Mouse (Mus musculus) hindbrain, embryonic 11.5 days (tissue): ENCODE results near the gene D6Ertd527e. TPM values are rescaled to one million over a fixed set of nuclear protein-coding genes. Genes with fewer than 3 reads are reported as not detected.

Experiments
- ATAC-seq: fragments of 200-750 bp; cut with Nextera tagmentation; 2 replicates; pipeline ENCODE4 v1.8.0; 2017; ENCODE audit warnings: mild to moderate bottlenecking, moderate TSS enrichment, moderate library complexity; ENCODE audit not compliant: low FRiP score
- DNase-seq: peaks from one replicate; pipeline ENCODE4 v3.0.0-alpha.2; 2015; ENCODE audit warnings: low spot score
- H3K27ac ChIP-seq: fragments of 300-500 bp; sonication (generic); 2 replicates; pipeline ENCODE4 v1.5.1; 2014; ENCODE audit warnings: mild to moderate bottlenecking, low read depth, low read length
- H3K27me3 ChIP-seq: fragments of 300-500 bp; sonication (generic); 2 replicates; pipeline ENCODE4 v1.6.1; 2014; ENCODE audit warnings: mild to moderate bottlenecking, low read length, moderate library complexity, mixed read lengths; ENCODE audit not compliant: control insufficient read depth, insufficient read depth
- H3K36me3 ChIP-seq: fragments of 300-500 bp; sonication (generic); 2 replicates; pipeline ENCODE4 v1.6.1; 2014; ENCODE audit warnings: mild to moderate bottlenecking, low read length, moderate library complexity, mixed read lengths; ENCODE audit not compliant: control insufficient read depth, insufficient read depth
- H3K4me1 ChIP-seq: fragments of 300-500 bp; sonication (generic); replicated peaks from 2 replicates; pipeline ENCODE4 v1.6.1; 2014; ENCODE audit warnings: low read length, mixed read lengths; ENCODE audit not compliant: control insufficient read depth, insufficient read depth
- H3K4me2 ChIP-seq: fragments of 300-500 bp; sonication (generic); replicated peaks from 2 replicates; pipeline ENCODE4 v1.6.1; 2014; ENCODE audit warnings: mild to moderate bottlenecking, low read depth, low read length
- H3K4me3 ChIP-seq: fragments of 300-500 bp; sonication (generic); 2 replicates; pipeline ENCODE4 v1.5.1; 2014; ENCODE audit warnings: low read depth, low read length
- H3K9ac ChIP-seq: fragments of 300-500 bp; sonication (generic); 2 replicates; pipeline ENCODE4 v1.6.1; 2014; ENCODE audit warnings: low read depth, low read length
- H3K9me3 ChIP-seq: fragments of 300-500 bp; sonication (generic); 2 replicates; pipeline ENCODE4 v1.6.1; 2016; ENCODE audit warnings: low read length; ENCODE audit not compliant: control insufficient read depth
- WGBS: fragments of 180-500 bp; shearing (Covaris S2); extraction: QIAGEN DNeasy Blood & Tissue Kit; methylation state at CpG from one replicate; pipeline ENCODE4 v1.1.7; 2014; 5-methylcytosine and 5-hydroxymethylcytosine counted together
- polyA plus RNA-seq: library from polyadenylated mRNA; unstranded; fragments of >200 nt; fragmentation: Nextera tagmentation; extraction: Ambion mirVana; gene quantifications from 2 replicates; pipeline ENCODE4 v1.2.1, GENCODE M21; 2014

Gene D6Ertd527e
- polyA plus RNA-seq, 1 experiment from 2014 or later, result not detected

DNA sequence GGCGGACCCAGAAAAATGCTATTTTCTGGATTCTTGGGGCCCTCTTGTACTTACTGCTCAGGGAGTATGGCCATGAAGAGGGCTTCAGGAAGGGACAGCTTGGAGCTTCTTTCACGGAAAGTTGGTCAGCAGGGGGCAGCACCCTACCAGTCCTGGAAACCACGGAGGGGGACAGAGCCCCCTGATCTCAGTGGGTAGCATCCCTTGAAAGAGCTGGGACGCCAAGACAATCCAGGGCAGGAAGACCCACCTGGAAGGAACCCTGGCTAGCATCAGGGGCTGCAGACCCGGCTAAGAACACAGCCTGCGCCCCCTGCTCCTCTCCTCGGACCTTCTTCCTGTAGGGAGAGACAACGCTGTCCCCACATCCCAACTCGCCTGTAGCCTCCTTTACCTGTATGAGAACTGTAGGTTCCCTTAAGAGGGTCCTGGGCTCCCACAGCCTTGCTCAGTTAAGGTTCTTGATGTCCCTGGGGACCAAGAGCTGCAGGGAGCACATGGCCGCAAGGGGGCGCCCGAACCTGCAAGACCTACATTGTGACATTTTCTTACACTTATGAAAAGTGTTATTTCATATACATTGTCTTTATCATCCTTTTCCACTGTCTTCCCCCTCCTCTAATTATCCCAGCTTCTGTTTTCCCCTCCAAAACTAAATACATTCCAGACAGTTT is 3.1 kb upstream of the D6Ertd527e start:
- no peaks in the 10 kb centered on the region for H3K27me3 ChIP-seq
- ATAC-seq (no peak), DNase-seq (peak; percentile 93)
- no peaks in the 10 kb centered on the region for H3K9me3 ChIP-seq
- peak overlapping the region; percentile 33 for H3K4me2 ChIP-seq
- H3K27ac ChIP-seq, result no peak overlapping the region
- WGBS, result 14% methylated on average over 12 of the region's 12 CpGs
- H3K36me3 ChIP-seq, result no peaks in the 10 kb centered on the region
- H3K9ac ChIP-seq, result 0 out of 2 replicates have a peak overlapping the region, but pooled peaks have one; percentile 3
- H3K4me3 ChIP-seq, result no peak overlapping the region
- H3K4me1 ChIP-seq, result 0 out of 2 replicates have a peak, but pooled peaks cover 3% of the 10 kb centered on the region

DNA sequence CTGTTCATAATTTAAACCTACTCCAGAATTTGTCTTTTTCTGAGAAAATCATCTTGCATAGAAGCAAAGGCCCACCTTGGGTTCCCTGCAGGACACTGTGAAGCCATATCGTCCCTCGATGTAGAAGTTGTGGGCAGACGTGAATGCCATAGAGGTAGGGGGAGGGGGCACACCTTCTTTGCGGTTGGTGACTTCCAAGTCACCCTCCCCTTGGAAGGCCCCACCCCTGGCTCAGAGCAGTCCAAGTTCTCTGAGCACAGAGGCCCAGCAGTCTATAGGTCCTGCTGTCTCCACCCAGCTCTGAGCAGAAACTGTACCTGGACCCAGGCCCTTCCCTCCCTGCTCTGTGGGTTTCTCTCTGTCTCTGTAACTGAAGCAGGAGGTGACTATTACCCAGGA is 2.6 kb upstream of the D6Ertd527e start:
- 0 out of 2 replicates have a peak, but pooled peaks cover 3% of the 10 kb centered on the region for H3K4me1 ChIP-seq
- no peaks in the 10 kb centered on the region for H3K36me3 ChIP-seq
- no peak overlapping the region for H3K4me2 ChIP-seq
- 22% methylated on average over 4 of the region's 4 CpGs for WGBS
- H3K9me3 ChIP-seq, result no peaks in the 10 kb centered on the region
- peak; percentile 10 for DNase-seq
- H3K4me3 ChIP-seq, result no peak overlapping the region
- no peaks in the 10 kb centered on the region for H3K27me3 ChIP-seq
- no peak for ATAC-seq
- no peak overlapping the region for H3K27ac ChIP-seq
- no peak overlapping the region for H3K9ac ChIP-seq

DNA sequence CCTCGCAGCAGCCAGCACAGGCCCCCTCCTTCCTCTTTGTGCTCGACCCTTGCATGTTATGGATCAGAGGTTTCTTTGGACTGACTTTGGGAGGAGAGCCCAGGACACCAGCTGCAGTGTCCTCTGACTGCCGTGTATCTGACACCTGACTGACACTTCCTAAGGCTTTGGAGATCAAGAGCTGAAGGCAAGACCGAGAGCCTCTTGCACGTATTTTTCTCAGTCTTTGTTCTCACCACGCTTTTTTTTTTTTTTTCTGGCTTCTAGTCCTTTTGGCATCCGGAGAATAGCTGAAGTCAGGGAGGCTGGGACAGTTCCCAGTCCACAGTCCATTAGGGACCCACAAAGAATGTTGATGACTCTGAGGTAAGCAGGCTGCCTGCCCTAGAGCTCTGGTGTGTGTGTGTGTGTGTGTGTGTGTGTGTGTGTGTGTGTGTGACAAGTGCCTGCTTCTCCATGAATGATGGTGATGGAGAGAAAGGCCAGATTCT is 2.1 kb upstream of the D6Ertd527e start:
- 42% methylated on average over 7 of the region's 7 CpGs for WGBS
- 0 out of 2 replicates have a peak, but pooled peaks cover 3% of the 10 kb centered on the region for H3K4me1 ChIP-seq
- no peaks in the 10 kb centered on the region for H3K9me3 ChIP-seq
- no peak for ATAC-seq
- no peak overlapping the region for H3K4me3 ChIP-seq
- no peak for DNase-seq
- no peaks in the 10 kb centered on the region for H3K27me3 ChIP-seq
- no peaks in the 10 kb centered on the region for H3K36me3 ChIP-seq
- no peak overlapping the region for H3K9ac ChIP-seq
- no peak overlapping the region for H3K27ac ChIP-seq
- H3K4me2 ChIP-seq, result no peak overlapping the region

DNA sequence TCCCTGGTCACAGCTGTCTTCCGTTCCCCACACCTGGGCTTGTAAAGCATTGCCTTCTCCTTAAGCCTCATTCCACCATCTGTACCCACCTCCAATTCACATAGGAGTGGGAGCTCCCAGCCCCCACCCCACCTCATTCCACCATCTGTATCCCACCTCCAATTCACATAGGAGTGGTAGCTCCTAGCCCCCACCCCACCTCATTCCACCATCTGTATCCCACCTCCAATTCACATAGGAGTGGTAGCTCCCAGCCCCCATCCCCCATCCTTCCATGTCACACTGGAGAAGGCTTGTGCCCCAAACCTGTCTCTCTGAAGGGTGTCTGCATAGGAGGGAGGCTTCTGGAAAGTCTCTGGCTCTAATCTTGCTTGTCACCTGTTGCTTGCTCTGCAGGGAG is 1.2 kb upstream of the D6Ertd527e start:
- Histone ChIP-seq H3K4me1 (0 out of 2 replicates have a peak, but pooled peaks cover 3% of the 10 kb centered on the region), H3K4me2 (no peak overlapping the region), H3K27ac (no peak overlapping the region), H3K9ac (no peak overlapping the region), H3K4me3 (no peak overlapping the region), H3K36me3 (no peaks in the 10 kb centered on the region), H3K27me3 (no peaks in the 10 kb centered on the region), H3K9me3 (no peaks in the 10 kb centered on the region)
- WGBS, result 95% methylated on average over 1 of the region's 1 CpGs
- no peak for ATAC-seq
- DNase-seq, result no peak

DNA sequence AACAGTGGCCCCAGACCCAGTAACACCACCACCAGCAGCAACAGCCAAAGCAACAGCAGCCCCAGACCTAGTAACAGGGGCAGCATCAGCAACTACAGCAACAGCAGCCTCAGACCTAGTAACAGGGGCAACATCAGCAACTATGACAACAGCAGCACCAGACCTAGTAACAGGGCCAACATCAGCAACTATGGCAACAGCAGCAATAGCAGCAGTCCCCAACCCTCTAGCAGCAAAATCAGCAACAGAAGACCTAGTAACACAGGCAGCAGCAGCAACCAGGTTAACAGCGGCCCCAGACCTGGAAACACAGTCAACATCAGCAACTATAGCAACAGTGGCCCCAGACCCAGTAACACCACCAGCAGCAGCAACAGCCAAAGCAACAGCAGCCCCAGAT is 6.9 kb downstream of the D6Ertd527e start:
- no peak for DNase-seq

GRCm38 (mm10) chr6:87112125-87112524 is 7.6 kb downstream of the D6Ertd527e start:
- DNase-seq, result no peak
- Histone ChIP-seq H3K4me2 (no peak overlapping the region), H3K36me3 (no peaks in the 10 kb centered on the region), H3K4me3 (no peak overlapping the region), H3K27me3 (no peaks in the 10 kb centered on the region), H3K27ac (no peak overlapping the region), H3K4me1 (no peaks in the 10 kb centered on the region), H3K9ac (no peak overlapping the region), H3K9me3 (no peaks in the 10 kb centered on the region)
- WGBS, result 88% methylated on average over 6 of the region's 6 CpGs
- ATAC-seq, result no peak

More for the DNA sequence above, 6.9 kb downstream of the D6Ertd527e start:
- Histone ChIP-seq H3K27ac (no peak overlapping the region), H3K4me3 (no peak overlapping the region), H3K4me1 (no peaks in the 10 kb centered on the region), H3K4me2 (no peak overlapping the region), H3K36me3 (no peaks in the 10 kb centered on the region), H3K9ac (no peak overlapping the region), H3K27me3 (no peaks in the 10 kb centered on the region), H3K9me3 (no peaks in the 10 kb centered on the region)
- WGBS, result 100% methylated on average over 1 of the region's 1 CpGs
- no peak for ATAC-seq

GRCm38 (mm10) chr6:87115981-87116380 is 11.4 kb downstream of the D6Ertd527e start:
- DNase-seq, result no peak
- Histone ChIP-seq H3K27ac (no peak overlapping the region), H3K4me2 (no peak overlapping the region), H3K9me3 (no peaks in the 10 kb centered on the region), H3K27me3 (no peaks in the 10 kb centered on the region), H3K36me3 (no peaks in the 10 kb centered on the region), H3K4me3 (no peak overlapping the region), H3K4me1 (no peaks in the 10 kb centered on the region), H3K9ac (no peak overlapping the region)
- 92% methylated on average over 2 of the region's 2 CpGs for WGBS
- no peak for ATAC-seq

DNA sequence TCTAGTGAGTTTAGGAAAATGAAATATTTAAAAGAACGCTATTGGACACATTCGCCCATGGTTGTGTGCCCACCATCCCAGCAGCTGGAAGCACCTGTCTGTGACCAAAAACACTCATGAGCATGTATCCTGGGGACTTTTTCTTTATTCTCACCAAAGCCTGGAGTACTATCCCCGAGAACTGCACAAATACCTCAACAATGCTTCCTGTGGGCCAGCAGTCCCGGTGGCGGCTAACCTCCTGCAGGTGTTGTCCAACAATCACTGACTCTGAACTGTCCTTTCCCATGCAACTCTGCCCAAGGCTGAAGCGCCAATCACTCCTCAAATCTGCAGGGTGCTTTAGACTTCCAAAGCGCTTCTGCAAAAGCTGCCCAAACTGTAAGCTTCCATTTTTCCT is 12.1 kb downstream of the D6Ertd527e start:
- no peaks in the 10 kb centered on the region for H3K4me1 ChIP-seq

More for the DNA sequence above, 12.1 kb downstream of the D6Ertd527e start:
- no peaks in the 10 kb centered on the region for H3K27me3 ChIP-seq
- H3K4me2 ChIP-seq, result no peak overlapping the region
- ATAC-seq, result no peak
- no peak overlapping the region for H3K9ac ChIP-seq
- H3K36me3 ChIP-seq, result no peaks in the 10 kb centered on the region
- WGBS, result 87% methylated on average over 7 of the region's 7 CpGs
- no peak overlapping the region for H3K27ac ChIP-seq
- no peaks in the 10 kb centered on the region for H3K9me3 ChIP-seq
- no peak overlapping the region for H3K4me3 ChIP-seq
- DNase-seq, result no peak
